Mouse (Mus musculus): ENCODE results near the gene C2cd5.

DNA sequence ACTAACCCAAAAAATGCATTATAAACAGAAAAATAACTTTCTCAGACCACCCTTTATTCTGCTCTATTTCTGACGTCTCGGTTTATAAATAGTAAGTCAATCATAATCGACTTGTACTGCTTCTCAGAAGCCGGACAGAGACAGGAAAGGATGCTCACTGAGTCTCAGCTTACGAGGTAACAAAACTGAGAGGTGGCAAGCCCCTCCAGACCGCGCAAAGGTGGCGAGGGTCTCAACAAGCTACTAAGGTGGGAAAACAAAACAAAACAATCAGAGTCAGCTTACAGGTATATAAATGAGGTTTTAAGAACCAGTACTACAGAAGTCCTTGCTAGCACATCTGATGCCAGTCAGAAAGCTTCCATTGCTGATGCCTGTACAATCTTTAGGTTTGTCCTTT is 30.3 kb downstream of the C2cd5 start:
- TF ChIP-seq POLR2A (IDR thresholded peaks at IDR 0.05; ENCODE audit: insufficient read length, low read depth), result no peak
- no peak for TF ChIP-seq POLR2AphosphoS2 (IDR thresholded peaks at IDR 0.05; ENCODE audit: insufficient read length, low read depth)
- TF ChIP-seq MAX (IDR thresholded peaks at IDR 0.05; ENCODE audit: low read depth), result no peak
- no peak for TF ChIP-seq TCF12 (IDR thresholded peaks at IDR 0.05; ENCODE audit: insufficient read depth, poor library complexity, severe bottlenecking)
- no peak for TF ChIP-seq MYOG (IDR thresholded peaks at IDR 0.05; ENCODE audit: control insufficient read depth in 1 of 3, insufficient read depth in 1 of 3, insufficient read length in 2 of 3, low read depth in 2 of 3)
